Mouse (Mus musculus) embryonic fibroblast, embryonic 13.5 days (primary cell): ENCODE results near the gene Hist1h2an.
"Not testable (repeated sequence)": the region's sequence is repeated elsewhere in the genome, so short reads cannot be mapped to it uniquely, and the experiment has no call there.

Source experiments
- CTCF ChIP-seq: IDR thresholded peaks from 2 replicates; pipeline ENCODE4 v1.5.1; 2011; ENCODE audit warnings: mild to moderate bottlenecking, control low read depth, low read length, moderate library complexity, borderline replicate concordance; ENCODE audit not compliant: insufficient read depth
- POLR2A ChIP-seq: IDR thresholded peaks from 2 replicates; pipeline ENCODE4 v1.6.1; 2011; ENCODE audit warnings: low read depth, mild to moderate bottlenecking, control low read depth, low read length, moderate library complexity

DNA sequence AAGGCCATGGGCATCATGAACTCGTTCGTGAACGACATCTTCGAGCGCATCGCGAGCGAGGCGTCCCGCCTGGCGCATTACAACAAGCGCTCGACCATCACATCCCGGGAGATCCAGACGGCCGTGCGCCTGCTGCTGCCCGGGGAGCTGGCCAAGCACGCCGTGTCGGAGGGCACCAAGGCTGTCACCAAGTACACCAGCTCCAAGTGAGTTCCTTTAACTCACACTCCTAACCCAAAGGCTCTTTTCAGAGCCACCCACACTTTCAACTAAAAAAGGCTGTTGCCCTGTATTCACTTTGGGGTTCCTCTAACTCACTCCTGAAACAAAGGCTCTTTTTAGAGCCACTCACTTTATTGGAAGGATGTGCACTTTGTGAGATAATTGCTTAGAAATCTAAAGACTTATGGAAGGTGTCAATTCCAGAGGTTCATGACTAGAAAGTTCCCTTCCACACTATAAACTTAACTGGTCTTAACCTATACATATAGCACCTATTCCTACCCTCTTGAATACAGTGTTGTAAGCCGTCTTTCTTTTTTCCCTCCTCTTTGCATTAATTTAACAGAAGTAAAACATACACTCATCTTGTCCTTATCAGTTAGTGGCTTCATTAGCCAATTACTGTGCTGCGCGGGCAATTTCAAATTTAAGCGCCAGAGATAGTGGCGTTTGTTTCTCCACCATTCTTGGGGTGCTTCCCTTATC, 32.6 kb downstream of the Hist1h2an start:
- TF ChIP-seq POLR2A: peak; percentile 56; the same call in 1 of the 2 replicates
- TF ChIP-seq CTCF: not testable (repeated sequence)
